Mouse (Mus musculus) layer of hippocampus, adult 9-10 months (tissue): ENCODE data around the gene Pfkl.
"Not testable (repeated sequence)": the region's sequence is repeated elsewhere in the genome, so short reads cannot be mapped to it uniquely, and the experiment has no call there.

Experiments
- DNase-seq: peaks from one replicate; pipeline ENCODE4 v3.0.0; 2022; ENCODE audit warnings: low spot score

Pfkl gene

GRCm38 (mm10) chr10:77971191-77971590, 38.7 kb downstream of the Pfkl start:
- DNase-seq = no peak

- DNase-seq = no peak
These were observed 39.4 kb downstream of the Pfkl start, which contains the start of gene Trpm2 for GRCm38 (mm10) chr10:77970481-77970880. Gene Trpm2 (minus strand): TSS chr10:77970563.

- DNase-seq = no peak
These were observed 39.9 kb downstream of the Pfkl start for GRCm38 (mm10) chr10:77969973-77970325.

GRCm38 (mm10) chr10:77969274-77969972, 40.5 kb downstream of the Pfkl start:
- DNase-seq = no peak

GRCm38 (mm10) chr10:77963971-77964370, 45.9 kb downstream of the Pfkl start:
- no peak for DNase-seq

GRCm38 (mm10) chr10:77962725-77963124, 47.2 kb downstream of the Pfkl start:
- DNase-seq = no peak

GRCm38 (mm10) chr10:77950468-77950867, 59.4 kb downstream of the Pfkl start:
- not testable (repeated sequence) for DNase-seq

GRCm38 (mm10) chr10:77939685-77940084, 70.2 kb downstream of the Pfkl start:
- no peak for DNase-seq
